Mouse (Mus musculus) mouse trophoblast stem cell (cell line): ENCODE data around the gene Ercc5.

Experiments used
- in situ Hi-C, 2 experiments: fragments of 300-500 bp; cut with MseI, MboI; formaldehyde crosslinking; loops; 2 replicates in 1 of 2; 3 replicates in 1 of 2; pipeline ENCODE4 v1.15.1; 2025

Ercc5 gene

DNA sequence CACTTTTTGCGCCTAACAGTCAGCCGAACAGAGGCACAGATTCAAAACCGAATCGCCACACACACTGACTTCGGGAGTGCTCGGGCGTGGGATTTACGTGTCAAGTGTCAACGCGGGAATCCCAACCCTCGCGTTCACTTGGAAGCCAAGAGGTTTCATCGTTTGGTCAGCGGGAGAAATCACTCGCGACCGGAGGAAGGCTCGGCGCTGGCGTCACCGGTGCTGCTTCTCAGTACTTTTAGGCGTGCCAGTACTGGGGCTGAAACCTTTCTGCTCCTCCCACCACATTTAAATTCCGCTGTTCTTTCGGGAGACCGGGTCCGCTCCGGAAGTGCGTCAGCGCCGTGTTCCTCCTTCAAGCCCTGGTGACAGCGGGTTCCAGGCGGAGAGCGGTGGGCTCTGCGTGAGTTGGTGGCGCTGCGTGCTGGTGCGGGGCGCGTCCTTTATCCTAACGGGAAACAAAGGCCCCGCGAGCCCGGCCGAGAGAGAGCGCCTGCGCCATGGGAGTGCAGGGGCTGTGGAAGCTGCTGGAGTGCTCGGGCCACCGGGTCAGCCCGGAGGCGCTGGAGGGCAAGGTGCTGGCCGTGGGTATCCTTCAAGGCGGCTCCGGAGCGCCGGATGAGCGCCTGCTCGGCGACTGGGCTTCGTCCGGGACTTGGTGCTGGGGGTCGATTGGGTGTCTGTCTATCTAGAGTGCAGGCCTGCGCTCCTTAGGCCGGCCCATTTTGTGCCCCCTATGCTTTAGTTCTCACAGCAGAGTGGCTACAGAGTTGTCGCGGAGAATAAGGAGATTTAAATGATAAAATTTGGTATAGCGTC lies at the start of gene Ercc5:
Ercc5 (plus strand) TSS at position 182 of the 819 bp plus-strand sequence.
- in situ Hi-C loops: no loop called here

DNA sequence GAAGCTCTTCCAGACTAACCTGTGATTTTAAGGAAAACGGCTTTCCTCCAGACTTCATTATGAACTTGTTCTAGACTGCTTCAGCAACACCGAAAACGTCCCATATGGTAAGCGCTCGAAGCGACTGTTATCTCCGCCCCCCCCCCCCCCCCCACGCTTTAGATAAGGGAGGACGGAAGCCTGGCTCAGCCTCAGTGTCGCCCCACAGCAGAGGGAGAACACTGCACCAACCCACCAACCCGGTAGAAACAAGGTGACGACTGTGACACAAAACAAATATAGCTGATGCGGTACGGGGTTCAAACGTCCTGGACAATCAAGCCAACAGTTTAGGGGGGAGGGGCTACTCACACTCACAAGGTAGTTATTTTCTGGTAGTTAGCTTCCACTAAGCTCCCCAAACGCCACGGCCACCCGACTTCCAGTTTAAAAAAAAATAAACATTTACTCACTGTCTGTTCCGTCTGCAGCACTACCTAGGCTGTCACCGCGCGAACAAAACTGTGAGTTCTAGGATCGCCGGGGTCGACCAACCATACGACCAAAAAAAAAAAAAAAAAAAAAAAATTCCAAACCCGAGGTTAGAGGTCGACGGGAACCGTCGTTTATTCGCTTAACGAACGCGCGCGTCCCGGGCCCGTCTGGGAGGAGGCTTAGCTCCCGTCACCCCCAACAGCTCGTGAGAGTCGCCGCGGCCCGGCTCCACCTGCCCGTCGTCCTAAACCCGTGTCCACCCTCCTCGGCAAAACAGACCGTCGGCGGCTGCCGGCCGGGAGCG lies 45.9 kb upstream of the Ercc5 start:
- in situ Hi-C loops: no loop called here

- in situ Hi-C loops: no loop called here
These were observed 45.3 kb upstream of the Ercc5 start, which contains the start of gene Tex30 for GRCm38 (mm10) chr1:44102259-44102717. Gene Tex30 (minus strand): TSS chr1:44102441.

- in situ Hi-C loops: no loop called here
These were observed 44.6 kb upstream of the Ercc5 start for GRCm38 (mm10) chr1:44102939-44103338.

- in situ Hi-C loops: no loop called here
These were observed 30.0 kb upstream of the Ercc5 start for GRCm38 (mm10) chr1:44117571-44117970.

- in situ Hi-C loops: no loop called here
These were observed 29.1 kb upstream of the Ercc5 start, which contains the start of the genes Kdelc1 and Bivm for GRCm38 (mm10) chr1:44118239-44119054. Gene Kdelc1 (minus strand): TSS chr1:44118808. Gene Bivm (plus strand): TSS chr1:44118957.

DNA sequence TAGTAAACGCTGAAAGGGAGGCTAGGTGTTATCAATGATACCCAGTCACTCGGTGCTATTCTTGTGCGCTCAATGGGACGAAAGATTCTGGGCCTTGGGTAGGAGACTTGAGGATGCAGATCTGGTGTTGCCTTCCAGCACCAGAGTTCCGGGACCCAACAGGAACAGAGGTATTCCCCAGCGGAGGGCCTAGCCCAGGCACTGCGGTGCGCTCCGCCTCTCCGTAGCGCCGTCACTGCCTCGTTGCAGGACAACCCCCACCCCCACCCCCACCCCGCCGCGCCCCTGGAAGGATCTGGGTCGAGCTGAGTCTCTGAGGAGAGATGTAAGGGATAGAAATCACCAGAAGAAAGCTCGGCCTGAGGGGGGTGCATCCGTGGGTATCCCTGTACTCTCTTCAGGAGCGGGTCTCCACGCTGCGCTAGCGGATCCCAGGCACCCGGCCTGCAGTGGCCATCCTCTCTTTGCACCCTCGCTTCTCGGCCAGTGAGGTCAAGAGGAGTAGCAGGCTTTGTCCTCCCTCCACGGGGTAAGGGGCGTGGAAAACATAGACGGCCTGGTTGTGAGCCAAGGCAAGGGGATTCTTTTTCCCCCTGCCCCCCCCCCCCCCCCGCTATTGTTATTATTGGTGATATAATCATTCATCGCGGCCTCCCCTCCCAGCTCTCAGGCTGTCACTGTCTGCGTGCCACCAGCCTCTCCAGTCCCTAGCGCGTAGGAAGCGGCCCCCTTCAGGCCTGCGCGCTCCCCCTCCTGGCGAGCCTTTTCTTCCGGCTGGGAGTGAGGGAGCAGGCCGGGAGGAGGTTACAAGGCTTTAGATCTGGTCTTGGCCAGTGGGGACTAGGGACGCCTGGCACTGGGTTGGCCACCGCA lies 28.1 kb upstream of the Ercc5 start:
- in situ Hi-C loops: no loop called here

GRCm38 (mm10) chr1:44120074-44120406 lies 27.5 kb upstream of the Ercc5 start:
- in situ Hi-C loops: no loop called here

- in situ Hi-C loops: no loop called here
These were observed 25.3 kb upstream of the Ercc5 start for GRCm38 (mm10) chr1:44122256-44122655.

DNA sequence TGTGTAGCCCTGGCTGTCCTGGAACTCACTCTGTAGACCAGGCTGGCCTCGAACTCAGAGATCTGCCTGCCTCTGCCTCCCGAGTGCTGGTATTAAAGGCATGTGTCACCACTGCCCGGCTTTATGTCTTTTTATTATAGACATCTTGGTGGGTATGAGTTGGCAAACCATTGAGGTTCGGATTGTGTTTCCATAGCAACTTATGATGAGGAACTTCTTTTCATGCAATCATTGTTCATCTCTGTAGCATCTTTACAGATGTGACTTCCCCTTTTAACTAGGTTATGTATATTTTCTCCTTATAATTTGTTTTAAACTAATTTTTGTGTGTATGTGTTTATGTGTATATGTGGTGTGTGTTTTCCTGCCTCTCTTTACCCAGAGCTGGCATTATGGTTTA lies 22.0 kb upstream of the Ercc5 start:
- in situ Hi-C loops: no loop called here

DNA sequence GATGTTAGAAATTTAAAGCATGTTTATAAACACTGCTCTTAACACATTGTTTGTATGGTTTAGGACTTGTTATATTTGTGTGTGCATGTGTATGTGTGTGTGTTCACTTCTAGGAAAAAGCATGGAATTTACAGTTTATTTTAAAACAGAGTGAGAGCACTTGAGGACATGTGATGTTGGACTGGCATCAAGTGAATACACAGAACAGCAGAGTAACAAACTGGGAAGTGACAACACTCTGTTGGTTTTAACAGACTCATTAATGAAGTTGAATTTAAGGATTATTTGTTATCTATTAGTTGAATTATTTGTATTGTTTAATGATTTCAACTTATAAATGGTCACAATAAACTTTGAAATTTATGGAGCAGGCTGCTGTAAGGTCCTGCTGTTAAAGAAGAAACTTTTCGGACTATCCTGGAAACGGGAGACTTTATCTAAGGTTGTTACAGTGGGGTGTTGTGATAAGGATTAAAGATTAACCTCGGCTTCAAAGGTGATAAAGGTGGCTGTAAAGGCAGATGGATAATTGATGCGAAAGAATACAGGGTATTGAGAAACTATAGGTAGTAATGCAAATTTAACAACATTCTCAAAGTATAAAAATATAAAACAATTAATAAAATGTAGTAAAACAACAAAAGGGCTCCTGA lies 17.5 kb upstream of the Ercc5 start:
- in situ Hi-C loops: no loop called here

- in situ Hi-C loops: no loop called here
These were observed 7.3 kb upstream of the Ercc5 start for GRCm38 (mm10) chr1:44140232-44140631.

DNA sequence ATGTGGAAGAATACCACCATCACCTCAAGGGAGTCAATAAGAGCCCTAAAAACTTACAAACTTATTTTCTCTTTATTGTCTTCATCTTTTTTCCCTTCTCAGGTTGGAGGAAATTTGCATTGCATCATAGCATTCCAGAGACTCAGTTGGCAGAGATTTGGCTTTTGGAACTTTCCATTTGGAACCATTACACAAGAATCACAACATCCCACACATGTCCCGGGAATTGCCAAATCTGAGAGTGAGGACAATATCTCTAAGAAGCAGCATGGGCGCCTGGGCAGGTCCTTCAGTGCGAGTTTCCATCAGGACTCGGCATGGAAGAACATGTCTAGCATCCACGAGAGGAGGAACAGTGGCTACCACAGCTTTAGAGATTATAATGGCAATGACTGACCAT lies 4.8 kb upstream of the Ercc5 start:
- in situ Hi-C loops: no loop called here

DNA sequence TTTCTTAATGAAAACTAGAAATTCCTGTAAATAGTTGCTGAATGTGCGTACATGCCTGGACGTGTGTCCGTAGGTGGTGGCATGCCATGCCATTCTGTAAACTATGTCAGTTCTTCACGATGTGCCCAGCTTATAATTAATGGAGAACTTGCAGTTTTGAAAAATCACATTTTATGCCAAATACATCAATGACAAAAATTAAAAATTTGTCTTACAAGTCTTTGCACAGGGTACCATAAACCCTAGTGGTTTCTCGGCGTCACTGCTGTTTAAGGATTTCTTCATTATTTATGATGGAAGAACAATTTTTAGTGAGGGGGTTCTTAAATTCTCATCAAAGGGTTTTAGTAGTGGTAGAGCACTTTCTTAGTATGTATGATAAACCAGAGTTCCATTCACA lies 1.2 kb downstream of the Ercc5 start:
- in situ Hi-C loops: no loop called here

DNA sequence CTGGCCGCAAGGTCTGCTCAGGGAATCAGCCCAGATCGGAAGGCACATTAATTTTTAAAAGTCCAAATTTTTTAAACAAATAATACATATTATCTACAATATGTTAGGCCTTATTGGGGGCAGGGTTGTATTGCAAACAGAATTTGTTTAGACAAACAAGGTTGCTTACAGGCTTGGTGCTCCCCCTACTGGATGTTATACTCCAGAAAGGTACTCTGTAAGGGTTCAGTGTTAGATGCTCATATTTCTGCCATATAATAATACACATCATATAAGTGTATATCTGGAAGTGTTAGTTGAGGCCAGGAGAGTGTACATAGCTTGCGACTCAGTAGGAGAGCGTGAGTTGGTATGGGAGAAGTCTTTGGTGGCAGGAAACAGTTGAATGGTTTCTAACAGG lies 7.7 kb downstream of the Ercc5 start:
- in situ Hi-C loops: no loop called here

DNA sequence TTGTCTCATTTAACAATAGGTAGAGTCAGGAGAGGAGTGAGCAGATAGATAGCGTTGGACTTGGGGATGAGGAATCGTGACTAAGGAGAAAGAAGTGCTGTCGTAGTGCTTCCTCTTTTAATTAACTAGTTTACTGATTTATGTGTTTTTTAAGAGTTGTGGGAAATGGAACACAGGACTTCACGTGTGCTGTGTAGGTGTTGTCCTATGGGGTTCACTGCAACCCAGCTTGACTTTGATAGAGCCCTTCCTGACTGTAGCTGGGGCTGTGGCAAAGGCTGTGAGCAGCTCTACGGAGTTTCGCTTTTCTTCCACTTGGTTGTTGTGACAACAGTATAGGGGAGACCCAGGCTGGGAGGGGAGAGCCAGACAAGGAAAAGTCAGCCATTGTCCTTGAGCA lies 10.8 kb downstream of the Ercc5 start:
- in situ Hi-C loops: no loop called here

DNA sequence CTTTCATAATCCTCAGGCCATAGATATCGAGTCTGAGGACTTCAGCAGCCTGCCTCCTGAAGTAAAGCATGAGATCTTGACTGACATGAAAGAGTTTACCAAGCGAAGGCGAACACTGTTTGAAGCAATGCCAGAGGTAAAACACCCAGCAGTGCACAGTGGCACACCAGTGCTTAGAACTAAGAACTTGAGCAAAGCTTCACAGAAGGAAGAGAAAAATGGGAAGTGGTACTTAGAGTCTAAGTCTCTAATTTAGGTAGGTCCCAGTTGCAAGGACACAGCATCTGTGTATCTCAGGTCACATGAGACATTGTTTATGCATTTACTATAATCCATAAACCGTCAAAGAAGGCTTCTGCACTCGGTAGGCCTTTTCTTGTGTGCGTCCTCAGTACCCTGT lies 14.3 kb downstream of the Ercc5 start:
- in situ Hi-C loops: no loop called here

- in situ Hi-C loops: no loop called here
These were observed 14.8 kb downstream of the Ercc5 start for GRCm38 (mm10) chr1:44162389-44162788.

DNA sequence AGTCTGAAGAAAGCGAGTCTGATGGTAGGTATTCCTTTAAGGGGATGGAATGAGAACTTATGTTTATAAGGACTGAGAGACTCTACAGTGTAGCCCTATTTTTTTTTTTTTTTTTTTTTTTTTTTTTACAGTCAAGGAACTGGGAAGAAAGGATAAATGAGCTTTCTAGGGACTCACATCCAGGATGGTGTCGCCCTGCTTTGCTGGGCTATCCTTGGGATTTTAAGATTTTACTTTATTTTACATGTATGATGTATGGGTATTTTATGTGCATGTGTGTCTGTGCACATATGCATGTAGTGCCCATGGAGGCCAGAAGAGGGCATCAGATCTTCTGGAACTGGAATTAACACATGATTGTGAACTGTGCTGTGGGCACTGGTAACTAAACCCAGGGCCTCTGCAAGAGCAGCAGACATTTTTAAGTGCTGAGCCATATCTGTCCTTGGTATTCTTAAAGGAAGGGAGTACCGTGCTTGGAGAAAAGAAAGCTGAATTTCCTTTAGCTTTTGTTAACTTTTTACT lies 20.4 kb downstream of the Ercc5 start:
- in situ Hi-C loops: no loop called here

- in situ Hi-C loops: no loop called here
These were observed 25.1 kb downstream of the Ercc5 start for GRCm38 (mm10) chr1:44172656-44173055.
